Mouse (Mus musculus) limb, embryonic 13.5 days (tissue): ENCODE data around the gene Zfp39. TPM values are rescaled to one million over a fixed set of nuclear protein-coding genes. Genes with fewer than 3 reads are reported as not detected.

ENCODE experiments used
- ATAC-seq: fragments of 200-750 bp; cut with Nextera tagmentation; 2 replicates; pipeline ENCODE4 v1.8.0; 2017; ENCODE audit warnings: low read depth, moderate number of reproducible peaks, moderate TSS enrichment; ENCODE audit not compliant: low FRiP score
- H3K27ac ChIP-seq: fragments of 300-500 bp; sonication (generic); 2 replicates; pipeline ENCODE4 v1.5.1; 2015; ENCODE audit warnings: inconsistent platforms, mild to moderate bottlenecking, moderate library complexity
- H3K27me3 ChIP-seq: fragments of 300-500 bp; sonication (generic); 2 replicates; pipeline ENCODE4 v1.6.1; 2015; ENCODE audit warnings: mild to moderate bottlenecking, inconsistent platforms
- H3K36me3 ChIP-seq: fragments of 300-500 bp; sonication (generic); 2 replicates; pipeline ENCODE4 v1.6.1; 2015; ENCODE audit warnings: inconsistent platforms, mild to moderate bottlenecking, moderate library complexity
- H3K4me1 ChIP-seq: fragments of 300-500 bp; sonication (generic); 2 replicates; pipeline ENCODE4 v1.6.1; 2015; ENCODE audit warnings: inconsistent platforms
- H3K4me2 ChIP-seq: fragments of 300-500 bp; sonication (generic); replicated peaks from 2 replicates; pipeline ENCODE4 v1.6.1; 2015; ENCODE audit warnings: inconsistent platforms, mild to moderate bottlenecking, moderate library complexity
- H3K4me3 ChIP-seq: fragments of 300-500 bp; sonication (generic); 2 replicates; pipeline ENCODE4 v1.5.1; 2015; ENCODE audit warnings: moderate library complexity, mild to moderate bottlenecking, inconsistent platforms
- H3K9ac ChIP-seq: fragments of 300-500 bp; sonication (generic); 2 replicates; pipeline ENCODE4 v1.6.1; 2015; ENCODE audit warnings: mild to moderate bottlenecking, inconsistent platforms
- H3K9me3 ChIP-seq: fragments of 300-500 bp; sonication (generic); 2 replicates; pipeline ENCODE4 v1.6.1; 2016; ENCODE audit warnings: inconsistent platforms
- WGBS: fragments of 180-500 bp; shearing (Covaris S2); methylation state at CpG from one replicate; pipeline ENCODE4 v1.1.7; 2015; 5-methylcytosine and 5-hydroxymethylcytosine counted together
- polyA plus RNA-seq: library from polyadenylated mRNA; unstranded; fragments of >200 nt; fragmentation: Nextera tagmentation; extraction: Ambion mirVana; gene quantifications from 2 replicates; pipeline ENCODE4 v1.2.1, GENCODE M21; 2015

Gene Zfp39
- polyA plus RNA-seq, 1 experiment from 2014 or later: 7.1 TPM

- peak within 1 kb of the TSS; percentile 92 for H3K4me3 ChIP-seq
- peaks cover 20% of the 10 kb centered on the region for H3K4me1 ChIP-seq
- peaks cover 3% of the 10 kb centered on the region for H3K27me3 ChIP-seq
- peak; percentile 98 for ATAC-seq
- under 1% methylated on average over 95 of the region's 95 CpGs for WGBS
- no peaks in the 10 kb centered on the region for H3K9me3 ChIP-seq
- peak within 1 kb of the TSS; percentile 95 for H3K4me2 ChIP-seq
- peak within 1 kb of the TSS; percentile 97 for H3K9ac ChIP-seq
- H3K27ac ChIP-seq: peak within 1 kb of the TSS; percentile 90
- peaks cover 33% of the 10 kb centered on the region for H3K36me3 ChIP-seq
These were observed 34.5 kb upstream of the Zfp39 start, which contains the start of gene Rnf187 for GRCm38 (mm10) chr11:58938322-58939087. Gene Rnf187 (minus strand): TSS chr11:58938916.

- Histone ChIP-seq H3K9me3 (no peaks in the 10 kb centered on the region), H3K4me1 (peaks cover 20% of the 10 kb centered on the region), H3K4me2 (peak overlapping the region; percentile 95), H3K27ac (no peak overlapping the region; the same call in 1 of the 2 replicates), H3K4me3 (peak overlapping the region; percentile 92), H3K27me3 (no peaks in the 10 kb centered on the region), H3K9ac (peak overlapping the region; percentile 97), H3K36me3 (peaks cover 39% of the 10 kb centered on the region)
- WGBS: under 1% methylated on average over 12 of the region's 13 CpGs
- ATAC-seq: no peak
These were observed 33.9 kb upstream of the Zfp39 start for GRCm38 (mm10) chr11:58937909-58938308.

GRCm38 (mm10) chr11:58931576-58931975 is 27.6 kb upstream of the Zfp39 start:
- Histone ChIP-seq H3K9ac (peak overlapping the region; percentile 4; the same call in 1 of the 2 replicates), H3K27me3 (no peaks in the 10 kb centered on the region), H3K9me3 (no peaks in the 10 kb centered on the region), H3K27ac (no peak overlapping the region), H3K4me1 (peaks cover 1% of the 10 kb centered on the region; the same call in 1 of the 2 replicates), H3K4me2 (no peak overlapping the region), H3K4me3 (no peak overlapping the region), H3K36me3 (peaks cover 55% of the 10 kb centered on the region)
- WGBS: 66% methylated on average over 4 of the region's 4 CpGs
- ATAC-seq: no peak

GRCm38 (mm10) chr11:58930254-58930653 is 26.2 kb upstream of the Zfp39 start:
- 98% methylated on average over 3 of the region's 3 CpGs for WGBS
- H3K4me1 ChIP-seq: no peaks in the 10 kb centered on the region
- no peak overlapping the region for H3K9ac ChIP-seq
- H3K4me3 ChIP-seq: no peak overlapping the region
- no peak for ATAC-seq
- H3K27ac ChIP-seq: no peak overlapping the region
- no peaks in the 10 kb centered on the region for H3K27me3 ChIP-seq
- no peak overlapping the region for H3K4me2 ChIP-seq
- no peaks in the 10 kb centered on the region for H3K9me3 ChIP-seq
- peaks cover 44% of the 10 kb centered on the region for H3K36me3 ChIP-seq

DNA sequence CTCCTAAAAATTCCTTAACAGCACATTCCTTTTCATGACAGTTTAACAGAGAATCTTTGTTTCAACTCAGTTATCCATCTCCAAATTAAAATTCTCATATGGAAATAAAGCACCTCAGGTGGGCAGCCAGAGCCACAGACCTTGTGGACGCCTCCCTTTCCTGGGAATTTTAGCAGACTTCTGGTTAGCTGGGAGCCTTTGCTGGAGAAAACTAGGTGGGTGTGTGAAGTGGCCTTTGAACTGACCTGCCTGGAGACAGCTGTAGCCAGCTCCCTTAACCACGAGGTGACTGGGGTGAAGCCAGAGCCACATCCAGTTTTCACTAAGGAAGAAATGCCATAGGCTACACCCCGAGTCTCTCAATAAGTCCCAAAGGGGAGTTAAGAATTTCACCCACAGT is 25.6 kb upstream of the Zfp39 start:
- Histone ChIP-seq H3K9ac (no peak overlapping the region), H3K4me2 (no peak overlapping the region), H3K27ac (no peak overlapping the region), H3K4me3 (no peak overlapping the region), H3K27me3 (no peaks in the 10 kb centered on the region), H3K9me3 (no peaks in the 10 kb centered on the region), H3K4me1 (no peaks in the 10 kb centered on the region), H3K36me3 (peaks cover 39% of the 10 kb centered on the region)
- no peak for ATAC-seq
- 48% methylated on average over 3 of the region's 3 CpGs for WGBS

- H3K27ac ChIP-seq: no peak overlapping the region
- no peaks in the 10 kb centered on the region for H3K9me3 ChIP-seq
- no peak for ATAC-seq
- no peaks in the 10 kb centered on the region for H3K27me3 ChIP-seq
- no peak overlapping the region for H3K4me3 ChIP-seq
- H3K9ac ChIP-seq: no peak overlapping the region
- WGBS: 76% methylated on average over 4 of the region's 4 CpGs
- peaks cover 33% of the 10 kb centered on the region for H3K36me3 ChIP-seq
- no peak overlapping the region for H3K4me2 ChIP-seq
- H3K4me1 ChIP-seq: no peaks in the 10 kb centered on the region
These were observed 25.0 kb upstream of the Zfp39 start for GRCm38 (mm10) chr11:58929055-58929454.

- 0 out of 2 replicates have a peak, but pooled peaks have one; percentile 72 for ATAC-seq
These were observed 24.0 kb upstream of the Zfp39 start for GRCm38 (mm10) chr11:58927790-58928651.

GRCm38 (mm10) chr11:58927053-58927452 is 23.0 kb upstream of the Zfp39 start:
- Histone ChIP-seq H3K36me3 (peaks cover 13% of the 10 kb centered on the region), H3K9ac (no peak overlapping the region), H3K4me1 (no peaks in the 10 kb centered on the region), H3K4me2 (no peak overlapping the region), H3K27me3 (no peaks in the 10 kb centered on the region), H3K27ac (no peak overlapping the region), H3K4me3 (no peak overlapping the region), H3K9me3 (no peaks in the 10 kb centered on the region)
- 77% methylated on average over 2 of the region's 2 CpGs for WGBS
- no peak for ATAC-seq

More at GRCm38 (mm10) chr11:58927790-58928651, 24.0 kb upstream of the Zfp39 start:
- H3K27me3 ChIP-seq: no peaks in the 10 kb centered on the region
- no peaks in the 10 kb centered on the region for H3K9me3 ChIP-seq
- H3K27ac ChIP-seq: no peak overlapping the region
- H3K4me2 ChIP-seq: peak overlapping the region; percentile 32
- peaks cover 23% of the 10 kb centered on the region for H3K36me3 ChIP-seq
- 34% methylated on average over 20 of the region's 20 CpGs for WGBS
- no peak overlapping the region for H3K4me3 ChIP-seq
- H3K9ac ChIP-seq: no peak overlapping the region; the same call in 1 of the 2 replicates
- no peaks in the 10 kb centered on the region for H3K4me1 ChIP-seq

- H3K27me3 ChIP-seq: no peaks in the 10 kb centered on the region
These were observed 22.6 kb upstream of the Zfp39 start for GRCm38 (mm10) chr11:58926651-58927050.

DNA sequence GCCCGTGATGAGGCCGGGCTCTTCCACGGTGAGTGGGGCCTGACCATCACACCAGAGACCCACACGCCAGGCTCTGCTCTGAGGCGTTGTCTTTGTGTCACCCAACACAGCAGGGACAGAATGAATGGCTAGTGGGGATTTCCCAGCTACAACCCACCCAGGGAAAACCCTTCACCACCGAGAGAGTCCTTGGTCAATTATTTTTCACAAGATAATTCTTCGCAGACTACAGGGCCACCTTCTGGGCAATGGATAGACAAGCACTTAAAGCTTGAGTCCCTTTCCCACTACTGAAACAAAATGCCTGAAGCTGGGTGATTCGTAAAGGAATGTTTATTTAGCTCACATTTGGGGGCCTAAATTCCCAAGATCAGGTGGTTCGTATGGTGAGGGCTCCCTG is 18.4 kb upstream of the Zfp39 start:
- Histone ChIP-seq H3K4me3 (no peak overlapping the region), H3K9ac (no peak overlapping the region), H3K4me1 (no peaks in the 10 kb centered on the region), H3K27me3 (peaks cover 3% of the 10 kb centered on the region; the same call in 1 of the 2 replicates), H3K9me3 (no peaks in the 10 kb centered on the region), H3K4me2 (no peak overlapping the region), H3K27ac (no peak overlapping the region), H3K36me3 (no peaks in the 10 kb centered on the region)
- 84% methylated on average over 9 of the region's 9 CpGs for WGBS
- no peak for ATAC-seq

More at GRCm38 (mm10) chr11:58926651-58927050, 22.6 kb upstream of the Zfp39 start:
- H3K9ac ChIP-seq: no peak overlapping the region
- H3K27ac ChIP-seq: no peak overlapping the region
- no peak for ATAC-seq
- peaks cover 9% of the 10 kb centered on the region for H3K36me3 ChIP-seq
- no peaks in the 10 kb centered on the region for H3K9me3 ChIP-seq
- no peak overlapping the region for H3K4me3 ChIP-seq
- H3K4me2 ChIP-seq: no peak overlapping the region
- WGBS: 73% methylated on average over 2 of the region's 3 CpGs
- no peaks in the 10 kb centered on the region for H3K4me1 ChIP-seq

GRCm38 (mm10) chr11:58918759-58919158 is 14.7 kb upstream of the Zfp39 start:
- H3K36me3 ChIP-seq: no peaks in the 10 kb centered on the region
- ATAC-seq: no peak

More at GRCm38 (mm10) chr11:58918759-58919158, 14.7 kb upstream of the Zfp39 start:
- Histone ChIP-seq H3K9ac (no peak overlapping the region), H3K4me3 (no peak overlapping the region), H3K27me3 (peaks cover 3% of the 10 kb centered on the region; the same call in 1 of the 2 replicates), H3K4me2 (no peak overlapping the region), H3K27ac (no peak overlapping the region), H3K9me3 (no peaks in the 10 kb centered on the region), H3K4me1 (peaks cover 6% of the 10 kb centered on the region)
- 81% methylated on average over 5 of the region's 5 CpGs for WGBS
